Mouse (Mus musculus) embryonic facial prominence, embryonic 15.5 days (tissue): Measurements from ENCODE around the gene Nkx6-1. TPM values are rescaled to one million over a fixed set of nuclear protein-coding genes. Genes with fewer than 3 reads are reported as not detected.

Experiments
- ATAC-seq: fragments of 200-750 bp; cut with Nextera tagmentation; 2 replicates; pipeline ENCODE4 v1.8.0; 2017; ENCODE audit warnings: low read depth, moderate TSS enrichment; ENCODE audit not compliant: insufficient number of reproducible peaks, low FRiP score, low TSS enrichment
- H3K27ac ChIP-seq: fragments of 300-500 bp; sonication (generic); replicated peaks from 2 replicates; pipeline ENCODE4 v1.5.1; 2015; ENCODE audit warnings: mild to moderate bottlenecking, inconsistent platforms
- H3K27me3 ChIP-seq: fragments of 300-500 bp; sonication (generic); 2 replicates; pipeline ENCODE4 v1.6.1; 2015; ENCODE audit warnings: inconsistent platforms
- H3K36me3 ChIP-seq: fragments of 300-500 bp; sonication (generic); 2 replicates; pipeline ENCODE4 v1.6.1; 2015; ENCODE audit warnings: mild to moderate bottlenecking, inconsistent platforms
- H3K4me1 ChIP-seq: fragments of 300-500 bp; sonication (generic); 2 replicates; pipeline ENCODE4 v1.6.1; 2015; ENCODE audit warnings: inconsistent platforms
- H3K4me2 ChIP-seq: fragments of 300-500 bp; sonication (generic); replicated peaks from 2 replicates; pipeline ENCODE4 v1.6.1; 2015; ENCODE audit warnings: mild to moderate bottlenecking, inconsistent platforms
- H3K4me3 ChIP-seq: fragments of 300-500 bp; sonication (generic); replicated peaks from 2 replicates; pipeline ENCODE4 v1.5.1; 2015; ENCODE audit warnings: mild to moderate bottlenecking, inconsistent platforms
- H3K9ac ChIP-seq: fragments of 300-500 bp; sonication (generic); 2 replicates; pipeline ENCODE4 v1.6.1; 2015; ENCODE audit warnings: inconsistent platforms
- H3K9me3 ChIP-seq: fragments of 300-500 bp; sonication (generic); replicated peaks from 2 replicates; pipeline ENCODE4 v1.6.1; 2016; ENCODE audit warnings: inconsistent platforms
- WGBS: fragments of 180-500 bp; shearing (Covaris S2); methylation state at CpG from one replicate; pipeline ENCODE4 v1.1.7; 2015; 5-methylcytosine and 5-hydroxymethylcytosine counted together
- polyA plus RNA-seq: library from polyadenylated mRNA; unstranded; fragments of >200 nt; fragmentation: Nextera tagmentation; extraction: Ambion mirVana; gene quantifications from 2 replicates; pipeline ENCODE4 v1.2.1, GENCODE M21; 2015

Nkx6-1 gene
- polyA plus RNA-seq, 1 experiment from 2014 or later: not detected

DNA sequence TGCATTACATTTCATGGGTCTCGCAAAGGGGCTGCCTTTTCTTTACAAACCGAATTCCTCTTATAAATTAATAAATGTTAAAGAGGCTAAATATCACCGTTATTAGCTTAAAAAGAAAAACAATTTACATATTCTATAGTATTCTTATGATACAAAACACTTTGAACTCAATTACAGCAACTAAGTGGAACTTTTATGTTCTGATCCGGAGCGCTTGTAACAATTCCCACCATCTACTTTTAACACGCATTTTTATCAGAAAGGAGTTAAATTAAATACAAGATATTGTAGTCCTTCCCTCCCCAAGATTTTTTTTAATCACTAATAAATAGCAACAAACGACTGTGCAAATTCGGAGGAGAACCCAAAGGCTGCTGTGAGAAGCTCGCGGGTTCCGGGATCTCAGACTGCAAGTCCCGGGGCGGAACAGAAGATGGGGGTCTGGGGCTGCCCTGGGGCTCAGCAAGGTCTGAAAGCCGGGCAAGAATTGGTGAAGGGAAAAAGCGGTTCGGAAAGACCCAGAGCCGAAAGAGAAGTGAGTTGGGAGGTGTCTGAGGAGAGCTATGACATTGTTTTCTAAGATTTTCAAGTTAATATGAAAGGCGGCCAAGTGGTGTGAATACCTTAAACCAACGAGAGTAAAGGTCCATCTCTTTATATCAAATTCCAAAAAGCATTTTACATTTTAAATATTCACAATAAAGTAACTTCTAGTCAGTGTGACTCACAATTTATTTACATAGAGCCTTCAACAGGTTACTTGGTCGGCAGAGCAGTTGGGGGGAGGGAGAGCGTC, 6.4 kb downstream of the Nkx6-1 start:
- Histone ChIP-seq H3K9me3 (no peaks in the 10 kb centered on the region), H3K4me3 (no peak overlapping the region), H3K36me3 (no peaks in the 10 kb centered on the region), H3K4me1 (peaks cover 8% of the 10 kb centered on the region), H3K27ac (no peak overlapping the region), H3K9ac (no peak overlapping the region), H3K4me2 (no peak overlapping the region), H3K27me3 (peaks cover 87% of the 10 kb centered on the region)
- ATAC-seq: no peak
- 4% methylated on average over 21 of the region's 21 CpGs for WGBS

DNA sequence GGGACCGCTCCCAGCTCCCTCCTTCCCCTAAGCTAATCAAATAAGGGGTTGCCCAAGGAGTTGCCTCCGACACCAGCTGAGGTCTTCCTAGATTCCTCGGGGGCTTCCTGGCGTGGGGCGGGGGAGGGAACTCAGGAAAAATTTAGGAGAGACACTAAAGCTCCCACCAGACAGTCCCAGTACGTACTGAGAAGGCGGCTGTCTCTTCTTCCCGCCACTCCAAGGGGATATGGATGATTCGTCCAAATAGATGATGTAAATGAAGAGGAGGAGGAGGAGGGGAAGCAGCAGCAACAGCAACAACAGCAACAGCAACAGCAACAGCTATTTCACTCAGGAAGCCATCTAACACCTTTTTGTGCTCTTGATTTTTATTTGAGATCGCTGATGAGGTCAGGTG, 7.1 kb downstream of the Nkx6-1 start:
- Histone ChIP-seq H3K36me3 (no peaks in the 10 kb centered on the region), H3K4me1 (peaks cover 5% of the 10 kb centered on the region), H3K27me3 (peaks cover 85% of the 10 kb centered on the region), H3K27ac (no peak overlapping the region), H3K9ac (no peak overlapping the region), H3K9me3 (no peaks in the 10 kb centered on the region), H3K4me3 (no peak overlapping the region), H3K4me2 (no peak overlapping the region)
- no peak for ATAC-seq
- under 1% methylated on average over 10 of the region's 10 CpGs for WGBS

DNA sequence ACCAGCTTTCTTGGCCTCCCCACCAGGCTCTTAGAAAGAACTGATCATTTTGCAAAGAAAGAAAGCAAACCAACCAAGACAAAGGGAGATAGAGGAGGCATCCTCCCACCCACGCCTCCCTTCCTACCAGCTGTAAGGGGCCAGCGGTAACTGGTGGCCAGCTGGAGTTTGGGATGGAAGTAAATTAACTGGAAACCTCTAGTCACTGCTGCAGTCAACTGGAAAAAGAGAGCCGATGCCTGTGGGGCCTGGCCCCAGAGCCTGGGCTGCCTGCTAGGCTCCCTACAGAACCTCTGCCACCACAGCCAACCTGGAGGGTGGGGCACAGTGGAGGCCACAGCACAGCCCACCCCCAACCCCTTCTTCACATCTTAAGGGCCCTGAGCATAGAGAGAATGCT, 8.7 kb downstream of the Nkx6-1 start:
- H3K9me3 ChIP-seq: no peaks in the 10 kb centered on the region
- 6% methylated on average over 3 of the region's 3 CpGs for WGBS
- no peak overlapping the region for H3K4me2 ChIP-seq
- peaks cover 77% of the 10 kb centered on the region for H3K27me3 ChIP-seq
- no peaks in the 10 kb centered on the region for H3K36me3 ChIP-seq
- no peak overlapping the region for H3K4me3 ChIP-seq
- H3K9ac ChIP-seq: no peak overlapping the region
- peaks cover 5% of the 10 kb centered on the region for H3K4me1 ChIP-seq
- H3K27ac ChIP-seq: no peak overlapping the region
- ATAC-seq: no peak

DNA sequence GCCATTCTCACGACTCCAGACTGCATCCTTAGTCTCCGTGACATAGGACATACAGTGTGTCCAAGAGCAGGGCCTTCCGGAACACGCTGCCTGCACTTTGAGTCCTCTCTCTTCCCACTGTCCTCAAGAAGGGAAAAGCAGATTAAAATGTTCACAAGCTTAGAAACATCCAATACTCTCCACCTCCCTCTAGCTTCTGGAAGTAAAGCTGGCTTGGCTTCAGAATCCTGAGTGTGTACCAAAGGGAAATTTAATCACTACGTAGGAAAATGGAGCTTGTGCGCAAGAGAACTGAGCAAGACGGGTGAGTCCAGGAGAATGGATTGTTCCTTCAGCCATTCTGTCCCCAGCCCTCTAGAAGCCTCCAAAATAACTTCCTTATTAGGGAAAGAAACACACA, 9.4 kb downstream of the Nkx6-1 start:
- Histone ChIP-seq H3K4me2 (no peak overlapping the region), H3K9ac (no peak overlapping the region)

DNA sequence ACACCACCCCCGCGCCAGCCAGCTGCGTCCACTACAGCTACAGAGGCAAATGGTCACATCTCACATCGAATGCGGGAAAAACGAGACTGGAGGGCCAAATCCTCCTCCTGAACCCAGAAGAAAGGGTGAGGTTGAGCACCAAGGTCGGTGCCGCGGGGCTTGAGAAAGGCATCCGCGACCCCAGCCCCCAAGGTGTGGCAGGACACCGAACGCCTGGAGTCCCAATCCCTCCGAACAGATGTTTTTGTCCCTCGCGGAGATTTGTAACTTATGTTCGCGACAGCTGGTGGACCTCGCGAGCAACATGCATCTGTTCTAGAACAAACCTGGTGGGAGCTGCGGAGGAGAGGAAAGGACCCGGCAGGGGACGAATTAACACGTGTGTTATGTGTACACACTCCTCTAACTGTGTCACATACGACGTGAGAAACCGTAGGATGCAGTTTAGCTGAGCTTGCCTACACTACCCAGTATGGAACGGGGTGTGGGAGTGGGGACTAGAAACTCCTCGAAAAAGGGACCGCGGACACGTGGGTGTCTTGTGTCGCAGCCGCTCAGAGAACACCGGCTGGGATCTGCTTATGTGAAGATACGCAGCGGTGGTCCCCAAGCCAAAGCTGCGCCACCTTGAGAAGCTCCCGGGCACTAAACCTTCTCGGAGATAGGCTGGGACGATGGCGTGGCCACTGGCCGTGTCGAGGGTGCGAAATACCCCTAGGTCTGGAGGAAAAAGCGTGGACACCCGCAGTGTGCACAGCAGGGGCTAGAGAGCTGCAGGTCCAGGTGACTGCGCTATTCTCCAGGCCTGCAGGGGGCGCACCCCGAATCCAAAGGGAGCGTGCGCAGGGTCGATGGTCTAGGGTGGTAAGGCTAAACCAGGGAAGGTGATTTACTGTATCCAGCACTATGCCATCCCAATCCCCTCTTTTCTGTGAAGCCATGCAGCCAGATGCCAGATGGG, 16.8 kb downstream of the Nkx6-1 start:
- no peak overlapping the region for H3K4me3 ChIP-seq
- peaks cover 75% of the 10 kb centered on the region for H3K27me3 ChIP-seq
- H3K9me3 ChIP-seq: no peaks in the 10 kb centered on the region
- peaks cover 5% of the 10 kb centered on the region; the same call in 1 of the 2 replicates for H3K4me1 ChIP-seq
- no peak overlapping the region for H3K27ac ChIP-seq
- ATAC-seq: peak; percentile 29; the same call in 1 of the 2 replicates
- no peak overlapping the region for H3K9ac ChIP-seq
- 6% methylated on average over 53 of the region's 53 CpGs for WGBS
- H3K4me2 ChIP-seq: no peak overlapping the region
- H3K36me3 ChIP-seq: no peaks in the 10 kb centered on the region

More for the DNA sequence above, 9.4 kb downstream of the Nkx6-1 start:
- 18% methylated on average over 7 of the region's 7 CpGs for whole genome bisulfite sequencing
- peaks cover 5% of the 10 kb centered on the region for H3K4me1 ChIP-seq
- H3K36me3 ChIP-seq: no peaks in the 10 kb centered on the region
- H3K27me3 ChIP-seq: peaks cover 79% of the 10 kb centered on the region
- no peaks in the 10 kb centered on the region for H3K9me3 ChIP-seq
- H3K27ac ChIP-seq: no peak overlapping the region
- ATAC-seq: no peak
- H3K4me3 ChIP-seq: no peak overlapping the region

DNA sequence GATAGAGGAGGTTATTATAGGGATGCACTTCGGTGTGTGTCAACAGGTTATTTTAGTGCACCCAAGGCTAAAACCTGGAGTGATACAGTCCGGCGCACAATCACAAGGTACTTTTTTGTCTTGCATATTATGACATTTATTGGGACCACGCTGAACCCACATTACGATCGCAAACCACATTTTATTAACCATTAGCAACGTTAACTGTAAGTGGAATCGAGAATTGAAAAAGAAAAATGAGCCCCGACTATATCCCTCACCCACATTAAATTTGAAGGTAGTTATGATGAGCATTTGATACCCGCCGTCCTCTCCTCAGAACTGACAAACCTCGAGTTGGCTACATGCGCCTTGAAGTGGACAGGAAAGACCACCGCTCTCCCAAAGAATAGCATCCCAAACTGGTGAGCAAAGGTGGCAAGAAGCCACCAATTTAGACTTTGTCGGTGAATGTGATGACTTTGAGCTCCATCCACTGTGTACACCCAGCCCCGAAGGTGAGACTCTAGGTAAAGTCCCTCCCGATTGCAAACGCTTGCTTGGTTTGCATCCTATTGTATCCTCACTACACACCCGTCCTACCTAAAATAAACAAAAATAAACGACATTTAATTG, 17.7 kb downstream of the Nkx6-1 start:
- no peak overlapping the region for H3K4me2 ChIP-seq
- H3K9me3 ChIP-seq: no peaks in the 10 kb centered on the region
- 29% methylated on average over 20 of the region's 20 CpGs for WGBS
- H3K4me3 ChIP-seq: no peak overlapping the region
- no peak overlapping the region for H3K9ac ChIP-seq
- H3K27ac ChIP-seq: no peak overlapping the region
- H3K27me3 ChIP-seq: peaks cover 81% of the 10 kb centered on the region
- no peak for ATAC-seq
- H3K4me1 ChIP-seq: peaks cover 5% of the 10 kb centered on the region; the same call in 1 of the 2 replicates
- no peaks in the 10 kb centered on the region for H3K36me3 ChIP-seq

DNA sequence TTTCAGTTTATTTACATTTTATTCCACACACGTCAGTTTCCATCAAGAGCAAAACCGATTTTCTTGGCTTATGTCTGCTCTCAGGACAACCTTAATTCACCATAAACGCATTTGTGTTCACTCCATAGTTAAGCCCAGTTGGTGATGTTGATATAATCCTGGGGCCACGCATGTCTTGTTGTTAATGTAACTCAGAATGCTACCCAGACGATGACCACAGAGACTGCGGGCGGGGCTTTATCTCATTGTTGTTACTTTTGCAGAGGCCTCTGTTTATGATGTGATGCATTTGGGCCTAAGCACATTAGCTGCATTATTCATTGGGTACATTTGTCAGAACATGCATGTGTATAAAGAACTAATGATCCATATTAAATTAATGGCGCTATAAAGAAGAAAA, 19.7 kb downstream of the Nkx6-1 start:
- Histone ChIP-seq H3K4me2 (no peak overlapping the region), H3K4me1 (peaks cover 5% of the 10 kb centered on the region; the same call in 1 of the 2 replicates), H3K9ac (no peak overlapping the region), H3K27ac (no peak overlapping the region), H3K9me3 (no peaks in the 10 kb centered on the region), H3K27me3 (peaks cover 70% of the 10 kb centered on the region), H3K4me3 (no peak overlapping the region), H3K36me3 (no peaks in the 10 kb centered on the region)
- 72% methylated on average over 8 of the region's 8 CpGs for WGBS
- ATAC-seq: no peak

DNA sequence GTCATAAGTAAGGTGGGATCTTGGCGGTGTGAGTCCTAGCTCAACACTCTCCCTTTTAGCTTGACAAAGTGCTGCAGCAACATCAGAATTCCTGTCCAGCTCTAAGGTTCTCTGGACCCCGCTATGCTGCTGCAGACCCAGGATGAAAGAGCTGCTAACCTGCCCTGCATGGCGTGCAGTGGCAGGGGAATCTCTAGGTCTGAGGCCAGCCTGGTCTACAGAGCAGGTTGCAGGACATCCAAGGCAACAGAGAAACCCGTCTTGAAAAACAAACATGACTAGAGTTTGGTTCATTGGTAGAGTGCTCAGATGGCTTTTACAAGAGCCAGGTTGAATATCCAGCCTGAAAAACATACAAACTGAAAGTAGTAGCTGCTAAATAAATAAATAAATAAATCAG, 26.7 kb downstream of the Nkx6-1 start:
- no peaks in the 10 kb centered on the region for H3K9me3 ChIP-seq
- H3K4me2 ChIP-seq: no peak overlapping the region
- H3K36me3 ChIP-seq: no peaks in the 10 kb centered on the region
- WGBS: 80% methylated on average over 4 of the region's 4 CpGs
- no peak overlapping the region for H3K9ac ChIP-seq
- H3K27me3 ChIP-seq: peaks cover 17% of the 10 kb centered on the region
- H3K4me1 ChIP-seq: no peaks in the 10 kb centered on the region
- no peak overlapping the region for H3K4me3 ChIP-seq
- ATAC-seq: no peak
- no peak overlapping the region for H3K27ac ChIP-seq

Other genes with a start within 250 kb of the Nkx6-1 start
- gene Cds1, start 100.1 kb upstream of the Nkx6-1 start, polyA plus RNA-seq: 13.7 and 19.2 TPM in 2 replicates